Mouse (Mus musculus): ENCODE data around the gene Fam222a.

Fam222a gene

GRCm38 (mm10) chr5:114567565-114568197 is at the start of gene Fam222a:
TSS of gene Fam222a (plus strand) at chr5:114568016.
- DNase-seq (ENCODE audit: low read depth, low spot score): peak; percentile 79

- no peak for DNase-seq (ENCODE audit: low read depth, low spot score)
These were observed 39.5 kb upstream of the Fam222a start for GRCm38 (mm10) chr5:114528355-114528754.

GRCm38 (mm10) chr5:114530337-114530736 is 37.5 kb upstream of the Fam222a start:
- no peak for DNase-seq (ENCODE audit: low read depth, low spot score)

- no peak for DNase-seq (ENCODE audit: low read depth, low spot score)
These were observed 35.8 kb upstream of the Fam222a start for GRCm38 (mm10) chr5:114532055-114532454.

- DNase-seq (ENCODE audit: low read depth, low spot score): no peak
These were observed 30.4 kb upstream of the Fam222a start for GRCm38 (mm10) chr5:114537308-114538020.

- peak; percentile 57 for DNase-seq (ENCODE audit: low read depth, low spot score)
These were observed 29.8 kb upstream of the Fam222a start for GRCm38 (mm10) chr5:114538021-114538405.

- peak; percentile 76 for DNase-seq (ENCODE audit: low read depth, low spot score)
These were observed 29.1 kb upstream of the Fam222a start for GRCm38 (mm10) chr5:114538752-114539151.

- no peak for DNase-seq (ENCODE audit: low read depth, low spot score)
These were observed 28.1 kb upstream of the Fam222a start for GRCm38 (mm10) chr5:114539766-114540165.

- peak; percentile 61 for DNase-seq (ENCODE audit: low read depth, low spot score)
These were observed 26.0 kb upstream of the Fam222a start for GRCm38 (mm10) chr5:114541656-114542445.

- no peak for DNase-seq (ENCODE audit: low read depth, low spot score)
These were observed 24.2 kb upstream of the Fam222a start for GRCm38 (mm10) chr5:114543656-114544055.

GRCm38 (mm10) chr5:114544205-114544604 is 23.6 kb upstream of the Fam222a start:
- DNase-seq (ENCODE audit: low read depth, low spot score): no peak

GRCm38 (mm10) chr5:114545076-114545475 is 22.7 kb upstream of the Fam222a start:
- no peak for DNase-seq (ENCODE audit: low read depth, low spot score)

GRCm38 (mm10) chr5:114548976-114549375 is 18.8 kb upstream of the Fam222a start:
- no peak for DNase-seq (ENCODE audit: low read depth, low spot score)

- DNase-seq (ENCODE audit: low read depth, low spot score): no peak
These were observed 18.0 kb upstream of the Fam222a start for GRCm38 (mm10) chr5:114549770-114550169.

GRCm38 (mm10) chr5:114550431-114550830 is 17.4 kb upstream of the Fam222a start:
- no peak for DNase-seq (ENCODE audit: low read depth, low spot score)

GRCm38 (mm10) chr5:114550886-114551492 is 16.8 kb upstream of the Fam222a start:
- no peak for DNase-seq (ENCODE audit: low read depth, low spot score)

GRCm38 (mm10) chr5:114552507-114553208 is 15.2 kb upstream of the Fam222a start:
- no peak for DNase-seq (ENCODE audit: low read depth, low spot score)

GRCm38 (mm10) chr5:114553706-114554105 is 14.1 kb upstream of the Fam222a start:
- peak; percentile 70 for DNase-seq (ENCODE audit: low read depth, low spot score)

GRCm38 (mm10) chr5:114555424-114555823 is 12.4 kb upstream of the Fam222a start:
- no peak for DNase-seq (ENCODE audit: low read depth, low spot score)

GRCm38 (mm10) chr5:114556109-114556508 is 11.7 kb upstream of the Fam222a start:
- DNase-seq (ENCODE audit: low read depth, low spot score): no peak
